Mouse (Mus musculus) lung, adult 2 months (tissue): ENCODE measurements at regions not wholly inside any gene's neighbourhood (a gene's known extent, or its start where the extent isn't known, plus 50 kb on each side); places are given as distances from the start of the nearest gene placed in this dataset.

Experiments
- CTCF ChIP-seq: fragments of 200-500 bp; IDR thresholded peaks from 2 replicates; pipeline ENCODE4 v1.5.1; 2011; ENCODE audit warnings: mild to moderate bottlenecking, low read length, control low read depth; ENCODE audit not compliant: insufficient read depth
- POLR2A ChIP-seq: fragments of 200-500 bp; IDR thresholded peaks from 2 replicates; pipeline ENCODE4 v1.6.1; 2011; ENCODE audit warnings: low read depth, mild to moderate bottlenecking, control low read depth, low read length, borderline replicate concordance; ENCODE audit errors: extremely low read depth

- TF ChIP-seq CTCF (no peak), POLR2A (no peak)
These were observed 119.4 kb downstream of the Fam173b start for GRCm38 (mm10) chr15:31721019-31721418.
